Mouse (Mus musculus) neutrophil, adult 83 days (primary cell): ENCODE measurements around the gene Magel2. TPM values are rescaled to one million over a fixed set of nuclear protein-coding genes. Genes with fewer than 3 reads are reported as not detected.

ENCODE experiments used
- total RNA-seq, 2 experiments: library from RNA; stranded (reverse); gene quantifications; one replicate each; pipeline ENCODE4 v1.2.4; 2023

The Magel2 gene
- not detected for total RNA-seq

GRCm38 (mm10) chr7:62376510-62377304, at the start of gene Magel2:
Gene Magel2, plus strand, starts transcription at chr7:62377010.

DNA sequence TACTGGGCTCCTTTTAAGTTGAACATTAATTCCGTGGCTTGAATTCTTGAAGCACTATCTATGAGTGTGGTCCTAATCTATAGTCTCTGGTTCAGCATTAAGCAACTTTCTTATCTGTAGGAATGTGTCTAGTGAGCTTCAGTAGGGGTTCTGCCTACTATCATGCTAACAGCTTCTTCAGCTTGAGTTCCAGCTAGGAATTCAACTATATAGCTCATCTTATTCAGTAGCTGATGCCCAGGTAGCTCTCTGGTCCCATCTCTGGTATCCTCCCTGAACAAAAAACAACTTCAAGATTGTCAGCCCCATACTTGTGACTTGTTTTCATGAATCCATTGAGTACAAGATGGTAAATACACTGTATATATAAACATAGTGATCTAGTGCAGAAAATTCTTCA, 30.5 kb upstream of the Magel2 start, which contains the start of gene Ndn:
TSS of gene Ndn (plus strand) at position 301 of the 400 bp plus-strand sequence.

DNA sequence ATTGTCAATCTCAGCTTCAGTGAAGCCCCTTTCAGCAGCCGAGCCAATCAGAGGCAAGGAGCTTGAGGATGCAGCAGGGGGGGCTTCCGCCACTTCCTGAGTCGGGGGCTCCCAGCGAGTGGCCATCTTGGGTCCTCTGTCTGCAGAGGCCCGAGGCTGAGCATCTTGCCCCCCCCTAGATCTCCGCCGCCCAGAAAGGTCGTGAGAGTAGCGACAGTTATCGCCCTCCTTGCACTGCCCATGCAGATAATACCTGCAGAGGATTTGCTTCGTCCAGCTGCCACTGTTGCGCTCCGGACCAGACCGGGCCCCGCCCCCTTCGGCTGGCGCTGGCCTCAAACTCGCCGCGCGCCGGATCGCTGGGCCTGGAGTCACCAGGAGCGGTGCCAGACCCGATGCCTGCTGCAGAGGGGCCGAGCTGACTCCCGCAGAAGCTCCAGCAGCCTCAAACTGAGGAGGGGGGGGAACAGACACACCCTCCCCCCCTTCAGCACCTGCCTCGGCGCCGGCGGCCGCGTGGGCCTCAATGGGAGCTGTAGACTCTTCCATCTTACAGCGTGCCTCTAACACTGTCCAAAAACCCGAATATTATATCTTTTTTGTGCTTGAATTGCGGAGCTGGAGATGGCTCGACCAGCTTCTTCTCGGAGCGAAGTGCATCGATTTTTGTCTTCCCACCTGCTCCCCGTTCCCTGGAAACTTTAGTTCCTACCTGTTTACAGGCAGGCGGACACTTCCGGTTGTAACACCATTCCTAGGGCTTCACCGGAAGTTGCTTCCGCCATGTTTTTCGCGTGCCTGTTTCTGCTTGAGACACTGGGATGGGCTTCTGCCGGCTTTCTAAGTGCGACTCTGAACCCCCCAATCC, 42.9 kb downstream of the Magel2 start, which contains the start of gene Mkrn3:
TSS of gene Mkrn3 (minus strand) at position 647 of the 868 bp plus-strand sequence.

Other genes starting within 250 kb of the Magel2 start
- gene Ndn, start 30.4 kb upstream of the Magel2 start, total RNA-seq = not detected
- not detected for gene Mkrn3, start 43.1 kb downstream of the Magel2 start, total RNA-seq
- gene Peg12, start 87.5 kb downstream of the Magel2 start, total RNA-seq = under 1 TPM; 0.64 to 0.79 TPM